Mouse (Mus musculus) neural tube, embryonic 13.5 days (tissue): ENCODE results near the gene Hist1h1e. TPM values are rescaled to one million over a fixed set of nuclear protein-coding genes. Genes with fewer than 3 reads are reported as not detected.

ENCODE experiments used
- microRNA-seq: library from miRNA; unstranded; fragments of <30 nt; microRNA quantifications from one replicate; pipeline ENCODE4, GENCODE M21; 2016
- polyA plus RNA-seq: library from polyadenylated mRNA; unstranded; fragments of >200 nt; fragmentation: Nextera tagmentation; extraction: Ambion mirVana; gene quantifications from 2 replicates; pipeline ENCODE4 v1.2.1, GENCODE M21; 2015

Gene Hist1h1e
- polyA plus RNA-seq, 1 experiment from 2014 or later, result 6.1 TPM

Small RNA genes within 50 kb of the gene (microRNA-seq; reads per million reads assigned to microRNA genes)
- gene Gm44359 (not detected), gene Gm44394 (not detected)

Other genes with a start within 250 kb of the Hist1h1e start
- gene Abt1, start 198.7 kb downstream of the Hist1h1e start, polyA plus RNA-seq, result 9.5 and 10.3 TPM in 2 replicates
- 0.07 TPM in 1 of 2 replicates, not detected in the other for gene Btn1a1, start 156.7 kb downstream of the Hist1h1e start, polyA plus RNA-seq
- 0.12 and 0.21 TPM in 2 replicates for gene Btn2a2, start 133.7 kb downstream of the Hist1h1e start, polyA plus RNA-seq
- 2.4 and 2.6 TPM in 2 replicates for gene Hist1h4h, start 91.5 kb downstream of the Hist1h1e start, polyA plus RNA-seq
- gene Hist1h2af, start 88.7 kb downstream of the Hist1h1e start, polyA plus RNA-seq, result 0.95 TPM in 1 of 2 replicates, not detected in the other
- 1.1 and 1.3 TPM in 2 replicates for gene Hist1h3g, start 87.1 kb downstream of the Hist1h1e start, polyA plus RNA-seq
- gene Hist1h2bh, start 79.2 kb downstream of the Hist1h1e start, polyA plus RNA-seq, result 0.61 TPM in 1 of 2 replicates, not detected in the other
- gene Hist1h3f, start 78.5 kb downstream of the Hist1h1e start, polyA plus RNA-seq, result not detected in 2 replicates
- not detected in 2 replicates for gene Hist1h4f, start 70.9 kb downstream of the Hist1h1e start, polyA plus RNA-seq
- 0.11 and 0.22 TPM in 2 replicates for gene Hist1h1d, start 69.3 kb downstream of the Hist1h1e start, polyA plus RNA-seq
- 2.0 and 3.2 TPM in 2 replicates for gene Hist1h3e, start 60.2 kb downstream of the Hist1h1e start, polyA plus RNA-seq
- gene Hist1h2ae, start 51.3 kb downstream of the Hist1h1e start, polyA plus RNA-seq, result 12.3 and 18.7 TPM in 2 replicates
- gene Hist1h2bg, start 51.2 kb downstream of the Hist1h1e start, polyA plus RNA-seq, result 2.2 and 3.5 TPM in 2 replicates
- 0.81 and 1.6 TPM in 2 replicates for gene Hist1h2bf, start 48.4 kb downstream of the Hist1h1e start, polyA plus RNA-seq
- gene Hist1h2ad, start 48.2 kb downstream of the Hist1h1e start, polyA plus RNA-seq, result 1.2 and 1.3 TPM in 2 replicates
- 0.63 and 2.0 TPM in 2 replicates for gene Hist1h3d, start 46.8 kb downstream of the Hist1h1e start, polyA plus RNA-seq
- 37.3 and 43.1 TPM in 2 replicates for gene Hist1h4d, start 41.0 kb downstream of the Hist1h1e start, polyA plus RNA-seq
- 1.6 and 2.1 TPM in 2 replicates for gene Hist1h2be, start 1.4 kb downstream of the Hist1h1e start, polyA plus RNA-seq
- gene Hist1h2ac, start 61.4 kb upstream of the Hist1h1e start, polyA plus RNA-seq, result 0.40 and 0.66 TPM in 2 replicates
- 25.7 and 28.2 TPM in 2 replicates for gene Hist1h2bc, start 61.6 kb upstream of the Hist1h1e start, polyA plus RNA-seq
- gene Hist1h1t, start 73.3 kb upstream of the Hist1h1e start, polyA plus RNA-seq, result not detected in 2 replicates
- gene Hist1h4c, start 75.9 kb upstream of the Hist1h1e start, polyA plus RNA-seq, result 2.3 and 2.5 TPM in 2 replicates
- 3.7 and 4.0 TPM in 2 replicates for gene Hfe, start 88.3 kb upstream of the Hist1h1e start, polyA plus RNA-seq
- gene Hist1h1c, start 116.2 kb upstream of the Hist1h1e start, polyA plus RNA-seq, result 12.5 and 13.1 TPM in 2 replicates
- 1.5 and 2.7 TPM in 2 replicates for gene Hist1h3c, start 123.0 kb upstream of the Hist1h1e start, polyA plus RNA-seq
- not detected in 2 replicates for gene Hist1h2bb, start 124.2 kb upstream of the Hist1h1e start, polyA plus RNA-seq
- gene Hist1h2ab, start 128.6 kb upstream of the Hist1h1e start, polyA plus RNA-seq, result 5.1 and 9.7 TPM in 2 replicates
- 0.96 and 2.3 TPM in 2 replicates for gene Hist1h3b, start 129.7 kb upstream of the Hist1h1e start, polyA plus RNA-seq
- gene Hist1h4b, start 134.5 kb upstream of the Hist1h1e start, polyA plus RNA-seq, result 2.3 TPM in 1 of 2 replicates, not detected in the other
- gene Hist1h4a, start 138.7 kb upstream of the Hist1h1e start, polyA plus RNA-seq, result 1.1 TPM in 1 of 2 replicates, not detected in the other
- 1.1 and 1.5 TPM in 2 replicates for gene Hist1h3a, start 139.8 kb upstream of the Hist1h1e start, polyA plus RNA-seq
- not detected in 2 replicates for gene Hist1h1a, start 141.1 kb upstream of the Hist1h1e start, polyA plus RNA-seq
- gene Trim38, start 147.4 kb upstream of the Hist1h1e start, polyA plus RNA-seq, result not detected in 2 replicates
- gene Slc17a2, start 184.4 kb upstream of the Hist1h1e start, polyA plus RNA-seq, result not detected in 2 replicates
- gene Slc17a3, start 216.9 kb upstream of the Hist1h1e start, polyA plus RNA-seq, result not detected in 2 replicates
- gene Slc17a1, start 245.2 kb upstream of the Hist1h1e start, polyA plus RNA-seq, result not detected in 2 replicates